Mouse (Mus musculus): ENCODE measurements at regions not wholly inside any gene's neighbourhood (a gene's known extent, or its start where the extent isn't known, plus 50 kb on each side); places are given as distances from the start of the nearest gene placed in this dataset.
A peak's percentile ranks its signal among the peaks of the same experiment; 100 is the strongest.
"Not testable (repeated sequence)": the region's sequence is repeated elsewhere in the genome, so short reads cannot be mapped to it uniquely, and the experiment has no call there.

- Histone ChIP-seq H3K9me3 (no peaks in the 10 kb centered on the region), H3K27me3 (replicated peaks) (no peaks in the 10 kb centered on the region), H3K4me3 (replicated peaks) (peak overlapping the region; percentile 87), H3K4me1 (peaks cover 27% of the 10 kb centered on the region), H3K36me3 (replicated peaks; ENCODE audit: low read length) (no peaks in the 10 kb centered on the region)
- TF ChIP-seq FLI1 (IDR thresholded peaks at IDR 0.05; ENCODE audit: low read length) (no peak), GATA1 (IDR thresholded peaks at IDR 0.05; ENCODE audit: borderline replicate concordance, low read length) (no peak)
These were observed 55.9 kb upstream of the Inpp4b start for GRCm38 (mm10) chr8:81286280-81287034.

- Histone ChIP-seq H3K9me3 (no peaks in the 10 kb centered on the region), H3K4me1 (peaks cover 13% of the 10 kb centered on the region), H3K4me3 (replicated peaks) (no peak overlapping the region), H3K36me3 (replicated peaks; ENCODE audit: low read length) (no peaks in the 10 kb centered on the region), H3K27me3 (replicated peaks) (no peaks in the 10 kb centered on the region)
- TF ChIP-seq GATA1 (IDR thresholded peaks at IDR 0.05; ENCODE audit: borderline replicate concordance, low read length) (no peak), FLI1 (IDR thresholded peaks at IDR 0.05; ENCODE audit: low read length) (no peak)
These were observed 82.3 kb upstream of the Inpp4b start for GRCm38 (mm10) chr8:81260089-81260488.

GRCm38 (mm10) chr8:81223872-81224271 lies 118.5 kb upstream of the Inpp4b start:
- H3K4me1 ChIP-seq: no peaks in the 10 kb centered on the region
- H3K4me3 ChIP-seq (replicated peaks): no peak overlapping the region
- no peak for TF ChIP-seq FLI1 (IDR thresholded peaks at IDR 0.05; ENCODE audit: low read length)
- TF ChIP-seq GATA1 (IDR thresholded peaks at IDR 0.05; ENCODE audit: borderline replicate concordance, low read length): no peak
- no peaks in the 10 kb centered on the region for H3K9me3 ChIP-seq
- H3K36me3 ChIP-seq (replicated peaks; ENCODE audit: low read length): no peaks in the 10 kb centered on the region
- H3K27me3 ChIP-seq (replicated peaks): no peaks in the 10 kb centered on the region

- H3K4me1 ChIP-seq; H3K4me3 ChIP-seq (replicated peaks); H3K27me3 ChIP-seq (replicated peaks); H3K36me3 ChIP-seq (replicated peaks; ENCODE audit: low read length); H3K9me3 ChIP-seq: not testable (repeated sequence)
These were observed 155.1 kb upstream of the Inpp4b start for GRCm38 (mm10) chr8:81187061-81187790.

GRCm38 (mm10) chr8:81175537-81175936 lies 160.8 kb upstream of the Usp38 start:
- Histone ChIP-seq H3K27me3 (replicated peaks) (peaks cover 5% of the 10 kb centered on the region), H3K4me3 (replicated peaks) (no peak overlapping the region), H3K4me1 (no peaks in the 10 kb centered on the region), H3K9me3 (no peaks in the 10 kb centered on the region), H3K36me3 (replicated peaks; ENCODE audit: low read length) (no peaks in the 10 kb centered on the region)
- no peak for TF ChIP-seq FLI1 (IDR thresholded peaks at IDR 0.05; ENCODE audit: low read length)

GRCm38 (mm10) chr8:81147239-81147638 lies 132.5 kb upstream of the Usp38 start:
- Histone ChIP-seq H3K4me1 (no peaks in the 10 kb centered on the region), H3K9me3 (no peaks in the 10 kb centered on the region), H3K27me3 (replicated peaks) (no peaks in the 10 kb centered on the region), H3K4me3 (replicated peaks) (no peak overlapping the region), H3K36me3 (replicated peaks; ENCODE audit: low read length) (no peaks in the 10 kb centered on the region)
- no peak for TF ChIP-seq FLI1 (IDR thresholded peaks at IDR 0.05; ENCODE audit: low read length)
- no peak for TF ChIP-seq GATA1 (IDR thresholded peaks at IDR 0.05; ENCODE audit: borderline replicate concordance, low read length)

- H3K4me1 ChIP-seq: peaks cover 17% of the 10 kb centered on the region
- TF ChIP-seq GATA1 (IDR thresholded peaks at IDR 0.05; ENCODE audit: borderline replicate concordance, low read length) (no peak), FLI1 (IDR thresholded peaks at IDR 0.05; ENCODE audit: low read length) (no peak)
- H3K9me3 ChIP-seq: no peaks in the 10 kb centered on the region
- H3K27me3 ChIP-seq (replicated peaks): no peaks in the 10 kb centered on the region
- H3K4me3 ChIP-seq (replicated peaks): no peak overlapping the region
- H3K36me3 ChIP-seq (replicated peaks; ENCODE audit: low read length): no peaks in the 10 kb centered on the region
These were observed 92.2 kb upstream of the Usp38 start for GRCm38 (mm10) chr8:81106763-81107509.

- TF ChIP-seq GATA1 (IDR thresholded peaks at IDR 0.05; ENCODE audit: borderline replicate concordance, low read length): no peak
- TF ChIP-seq FLI1 (IDR thresholded peaks at IDR 0.05; ENCODE audit: low read length): no peak
- Histone ChIP-seq H3K27me3 (replicated peaks) (no peaks in the 10 kb centered on the region), H3K4me3 (replicated peaks) (no peak overlapping the region), H3K36me3 (replicated peaks; ENCODE audit: low read length) (peaks cover 4% of the 10 kb centered on the region), H3K4me1 (peaks cover 37% of the 10 kb centered on the region), H3K9me3 (peaks cover 6% of the 10 kb centered on the region; the same call in 1 of the 2 replicates)
These were observed 84.2 kb upstream of the Usp38 start for GRCm38 (mm10) chr8:81098963-81099362.

GRCm38 (mm10) chr8:81097076-81097819 lies 82.5 kb upstream of the Usp38 start:
- Histone ChIP-seq H3K9me3 (peaks cover 6% of the 10 kb centered on the region; the same call in 1 of the 2 replicates), H3K4me3 (replicated peaks) (no peak overlapping the region), H3K27me3 (replicated peaks) (no peaks in the 10 kb centered on the region), H3K36me3 (replicated peaks; ENCODE audit: low read length) (peaks cover 4% of the 10 kb centered on the region), H3K4me1 (peaks cover 37% of the 10 kb centered on the region)
- TF ChIP-seq FLI1 (IDR thresholded peaks at IDR 0.05; ENCODE audit: low read length) (no peak), GATA1 (IDR thresholded peaks at IDR 0.05; ENCODE audit: borderline replicate concordance, low read length) (no peak)

Measured in megakaryocyte, embryonic 14.5 days (primary cell).